8 mouse cellular contexts compared by ENCODE assay signal in genomic region chr2:38350796-38351195, GRCm38 (mm10). TPM values are rescaled to one million over a fixed set of nuclear protein-coding genes. Genes with fewer than 3 reads are reported as not detected.
DNase-seq lines count a peak whose midpoint lies in the region; ATAC-seq and TF ChIP-seq lines count a peak whose summit lies in the region.

No protein-coding gene starts in this region.

- peak; percentile 85 for DNase-seq in A20 (ENCODE audit: low read depth, low spot score)
- DNase-seq in adrenal gland, postnatal 10 days: peak; percentile 82
- DNase-seq in liver, adult 2 months (ENCODE audit: extremely low read depth, low read depth, low spot score): peak; percentile 28
- peak; percentile 66 to 73 for DNase-seq in thymus, adult 18-20 months

- no peaks in the 10 kb centered on the region for H3K79me2 ChIP-seq in liver, adult 2 months (ENCODE audit: control insufficient read depth, insufficient read depth, low read length)
- H3K79me2 ChIP-seq in myocyte (ENCODE audit: control insufficient read depth, insufficient read depth): no peaks in the 10 kb centered on the region

- H3K9me3 ChIP-seq in heart, embryonic 12.5 days (replicated peaks): no peaks in the 10 kb centered on the region
- H3K9me3 ChIP-seq in kidney, embryonic 15.5 days (replicated peaks): no peaks in the 10 kb centered on the region

- H3K4me2 ChIP-seq in heart, embryonic 12.5 days: peak overlapping the region; percentile 66
- peak overlapping the region; percentile 77 for H3K4me2 ChIP-seq in kidney, embryonic 15.5 days
- H3K4me2 ChIP-seq in myocyte (ENCODE audit: low read depth): peak overlapping the region; percentile 72

- no peak overlapping the region for H3K9ac ChIP-seq in heart, embryonic 12.5 days
- H3K9ac ChIP-seq in kidney, embryonic 15.5 days: no peak overlapping the region
- H3K9ac ChIP-seq in liver, adult 2 months (ENCODE audit: low read depth, low read length): no peak overlapping the region; the same call in 1 of the 2 replicates

- H3K27ac ChIP-seq in embryonic fibroblast, embryonic 13.5 days (ENCODE audit: insufficient read depth, low read length): no peak overlapping the region
- H3K27ac ChIP-seq in heart, embryonic 12.5 days (ENCODE audit: poor library complexity, severe bottlenecking): no peak overlapping the region
- no peak overlapping the region for H3K27ac ChIP-seq in kidney, embryonic 15.5 days
- no peak overlapping the region for H3K27ac ChIP-seq in liver, adult 2 months (replicated peaks; ENCODE audit: insufficient read depth, low read depth, low read length)

- no peak overlapping the region for H3ac ChIP-seq in myocyte (ENCODE audit: control insufficient read depth, insufficient read length)

- TF ChIP-seq POLR2A in embryonic fibroblast, embryonic 13.5 days (IDR thresholded peaks at IDR 0.05; ENCODE audit: low read depth, low read length): no peak
- 0 out of 2 replicates have a peak, but pooled peaks have one; percentile 19 for TF ChIP-seq POLR2A in liver, adult 2 months (IDR thresholded peaks at IDR 0.05; ENCODE audit: extremely low read depth, insufficient read depth, low read length)
- TF ChIP-seq POLR2A in myocyte (IDR thresholded peaks at IDR 0.05; ENCODE audit: insufficient read length, low read depth): no peak

- no peak for TF ChIP-seq CTCF in embryonic fibroblast, embryonic 13.5 days (IDR thresholded peaks at IDR 0.05; ENCODE audit: borderline replicate concordance, insufficient read depth, low read length)
- no peak for TF ChIP-seq CTCF in liver, adult 2 months (IDR thresholded peaks at IDR 0.05; ENCODE audit: low read depth, low read length)

- no peaks in the 10 kb centered on the region for H3K36me3 ChIP-seq in heart, embryonic 12.5 days
- H3K36me3 ChIP-seq in kidney, embryonic 15.5 days: no peaks in the 10 kb centered on the region
- no peaks in the 10 kb centered on the region for H3K36me3 ChIP-seq in liver, adult 2 months (ENCODE audit: control insufficient read depth, insufficient read depth, low read length)
- H3K36me3 ChIP-seq in myocyte (ENCODE audit: control insufficient read depth, insufficient read depth): no peaks in the 10 kb centered on the region

- WGBS in heart, embryonic 12.5 days: 0% methylated on average over 22 of the region's 37 CpGs
- 0% methylated on average over 36 of the region's 37 CpGs for WGBS in kidney, embryonic 15.5 days
- 2% methylated on average over 37 of the region's 37 CpGs for WGBS in liver, adult 2 months

- H3K4me3 ChIP-seq in embryonic fibroblast, embryonic 13.5 days (ENCODE audit: insufficient read depth, low read length): peak overlapping the region; percentile 32
- H3K4me3 ChIP-seq in heart, embryonic 12.5 days: peak overlapping the region; percentile 44
- peak overlapping the region; percentile 43 for H3K4me3 ChIP-seq in kidney, embryonic 15.5 days (replicated peaks)
- peak overlapping the region; percentile 54 for H3K4me3 ChIP-seq in liver, adult 2 months (ENCODE audit: insufficient read depth, low read depth, low read length)
- peak overlapping the region; percentile 19 for H3K4me3 ChIP-seq in myocyte

- peaks cover 3% of the 10 kb centered on the region; the same call in 1 of the 2 replicates for H3K4me1 ChIP-seq in embryonic fibroblast, embryonic 13.5 days (ENCODE audit: control insufficient read depth, insufficient read depth, low read length)
- peaks cover 37% of the 10 kb centered on the region for H3K4me1 ChIP-seq in heart, embryonic 12.5 days (replicated peaks)
- H3K4me1 ChIP-seq in kidney, embryonic 15.5 days: peaks cover 40% of the 10 kb centered on the region
- H3K4me1 ChIP-seq in liver, adult 2 months (ENCODE audit: control insufficient read depth, insufficient read depth, low read length): peaks cover 4% of the 10 kb centered on the region

- H3K27me3 ChIP-seq in heart, embryonic 12.5 days (replicated peaks): peaks cover 90% of the 10 kb centered on the region
- peaks cover 100% of the 10 kb centered on the region for H3K27me3 ChIP-seq in kidney, embryonic 15.5 days
- H3K27me3 ChIP-seq in liver, adult 2 months (ENCODE audit: control insufficient read depth, insufficient read depth, low read length): peaks cover 47% of the 10 kb centered on the region
- H3K27me3 ChIP-seq in myocyte (ENCODE audit: control insufficient read depth, insufficient read depth, insufficient read length): peaks cover 44% of the 10 kb centered on the region

- peak; percentile 85 for ATAC-seq in heart, embryonic 12.5 days (ENCODE audit: insufficient number of reproducible peaks, low FRiP score)
- peak; percentile 94 for ATAC-seq in kidney, embryonic 15.5 days (replicated peaks; ENCODE audit: low FRiP score)

TF ChIP-seq in myocyte, 11 proteins besides CTCF, POLR2A, EP300 and RAD21:
- TF ChIP-seq E2F4 (IDR thresholded peaks at IDR 0.05; ENCODE audit: insufficient read depth): peak; percentile 31
- TF ChIP-seq POLR2AphosphoS2 (IDR thresholded peaks at IDR 0.05; ENCODE audit: insufficient read length, low read depth): no peak

RNA-seq across cellular contexts. Expression of gene Lhx2, which starts 11.7 kb away (rescaled TPM):
- total RNA-seq in adrenal gland, postnatal 10 days (2021): 1 to 10 TPM in 1 of 2 experiments, under 1 TPM in 1; 0.91 to 1.5 TPM
- 0.70 and 1.0 TPM in 2 replicates for polyA plus RNA-seq in embryonic fibroblast, embryonic 13.5 days (2011; ENCODE audit: insufficient read length, low read depth, missing spikeins)
- 0.36 and 0.70 TPM in 2 replicates for polyA plus RNA-seq in heart, embryonic 12.5 days (2016; fragmentation: Nextera tagmentation; extraction: Ambion mirVana)
- polyA plus RNA-seq in kidney, embryonic 15.5 days (2015; fragmentation: Nextera tagmentation; extraction: Ambion mirVana): 0.10 TPM in 1 of 2 replicates, not detected in the other
- total RNA-seq in liver, adult 2 months (2014; rRNA removed): 1.3 and 3.6 TPM in 2 replicates
- polyA plus RNA-seq in liver, adult 2 months (2012; rRNA removed): 4.6 and 5.4 TPM in 2 replicates
- 0.89 TPM for polyA plus RNA-seq in myocyte (2012; fragmentation: generic; extraction: Trizol)

Comparison
In these comparisons a context has a peak if more than half of its experiments do, and no peak if none do; other contexts are left out.
1. DNase-seq: peak in every context shown above with its lines; median percentile 85 in A20; 82 in adrenal gland, postnatal 10 days; 70 in thymus, adult 18-20 months; 28 in liver, adult 2 months.